Mouse (Mus musculus) brain, embryonic 14.5 days (tissue): ENCODE results near the gene Nmrk1.

Experiments
- CTCF ChIP-seq: fragments of 200-500 bp; IDR thresholded peaks from 2 replicates; pipeline ENCODE4 v1.5.1; 2012; ENCODE audit warnings: inconsistent platforms, mild to moderate bottlenecking, moderate library complexity, borderline replicate concordance; ENCODE audit not compliant: insufficient read depth, insufficient read length; ENCODE audit errors: extremely low read depth
- POLR2A ChIP-seq: fragments of 200-500 bp; IDR thresholded peaks from 2 replicates; pipeline ENCODE4 v1.6.1; 2012; ENCODE audit warnings: mild to moderate bottlenecking, inconsistent platforms, borderline replicate concordance; ENCODE audit not compliant: poor library complexity, insufficient read depth, insufficient read length, severe bottlenecking; ENCODE audit errors: extremely low read depth

DNA sequence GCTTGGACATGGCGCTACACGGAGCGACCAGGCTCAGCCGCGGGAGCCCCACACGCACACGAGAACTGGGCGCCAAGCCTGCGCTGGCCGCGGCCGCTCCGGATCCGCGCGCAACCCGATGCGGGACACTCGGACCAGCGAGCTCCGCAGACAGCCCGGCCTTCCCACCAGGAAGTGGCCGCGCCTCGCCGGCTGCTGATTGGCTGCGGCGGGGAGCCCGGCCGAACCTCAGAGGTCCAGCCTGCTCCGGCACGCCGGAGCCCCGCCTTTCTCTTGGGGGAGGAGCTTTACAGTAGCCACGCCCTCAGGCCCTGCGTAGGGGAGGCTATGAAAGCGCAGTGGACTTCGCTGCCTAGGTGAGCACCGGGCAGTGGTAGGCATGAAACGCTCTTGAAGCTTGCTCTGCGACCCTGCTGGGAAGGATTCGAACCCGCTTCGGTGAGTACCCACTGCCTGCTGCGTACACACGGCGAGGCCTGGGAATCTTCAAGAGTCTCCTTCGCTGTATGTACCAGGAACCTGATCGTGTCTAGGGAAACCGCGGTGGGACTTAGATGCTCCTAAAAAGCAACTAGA, at the start of gene Nmrk1, which contains the start of gene Ostf1:
- TF ChIP-seq POLR2A (peak; percentile 65; the same call in 1 of the 2 replicates), CTCF (no peak)
